ENCODE assay signal across 12 mouse cellular contexts in the genomic region with DNA sequence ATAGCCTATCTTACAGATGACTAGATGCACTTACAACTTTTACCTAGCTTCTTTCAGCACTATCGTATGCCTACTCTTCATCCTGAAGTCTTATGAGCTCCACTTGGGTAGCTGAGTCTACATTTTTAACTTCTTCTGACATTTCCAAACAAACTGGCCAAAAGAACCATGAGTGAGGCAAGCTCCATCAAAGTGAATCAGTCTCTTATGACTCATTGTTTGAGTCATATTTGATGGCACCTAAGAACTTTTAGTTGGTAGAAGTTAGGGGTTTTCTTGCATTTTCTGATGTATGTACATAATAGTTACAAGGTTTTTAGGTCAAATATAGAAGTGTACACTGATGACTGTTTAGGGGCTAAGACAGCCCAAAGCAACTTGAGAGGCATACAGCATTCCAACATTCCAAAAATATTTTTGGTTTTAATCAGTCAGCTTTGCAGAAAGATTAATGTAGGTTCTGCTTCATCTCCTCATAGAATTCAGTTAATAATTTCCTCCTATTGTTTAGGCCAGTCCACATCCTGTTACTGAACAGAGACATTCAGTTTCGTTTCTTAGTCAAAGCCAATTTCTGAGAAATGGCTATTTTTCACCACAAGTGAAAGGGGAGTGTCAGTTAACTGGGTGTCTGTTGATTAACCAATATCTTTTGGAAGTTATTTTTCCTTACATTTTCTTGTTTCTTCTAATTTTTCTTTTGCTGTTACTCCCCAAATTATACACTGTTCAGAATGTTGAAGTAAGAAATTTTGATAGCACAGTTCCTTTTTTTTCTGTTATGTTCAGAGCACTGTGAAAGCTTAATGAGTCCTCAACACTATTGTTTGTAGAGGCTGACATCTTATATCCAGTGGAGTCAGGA. TPM values are rescaled to one million over a fixed set of nuclear protein-coding genes. Genes with fewer than 3 reads are reported as not detected.
DNase-seq lines count a peak whose midpoint lies in the region; TF ChIP-seq lines count a peak whose summit lies in the region.
"Had no signal": no experiment of that assay in that cellular context is flagged by ENCODE, and none has a peak within 500 bp of the region (broad histone marks: within the 10 kb centered on the region; RNA-seq: fewer than 3 reads in every experiment).

No protein-coding gene starts in this region.

- H3K27ac ChIP-seq in small intestine, adult 2 months (ENCODE audit: insufficient read depth, low read depth, low read length): peak overlapping the region; percentile 87

- TF ChIP-seq CTCF in small intestine, adult 2 months (IDR thresholded peaks at IDR 0.05; ENCODE audit: extremely low read depth, insufficient read length, insufficient replicate concordance, low read depth, low read length): no peak

- peak; percentile 55 to 74 for DNase-seq in heart, adult 9 months (ENCODE audit: low spot score in 2 of 2)
- no peak for DNase-seq in heart, postnatal 36 days
- peak; percentile 54 to 68 for DNase-seq in spleen, postnatal 36 days (ENCODE audit: low spot score in 2 of 2)
- no peak for DNase-seq in spleen, postnatal 10 days (ENCODE audit: low spot score in 2 of 2)
- peak; percentile 98 for DNase-seq in induced T-regulatory cell, adult 2 months (ENCODE audit: low read depth)
- DNase-seq in ovary, adult 18-20 months (ENCODE audit: low spot score): no peak
- no peak for DNase-seq in left cerebral cortex, adult 11 months (ENCODE audit: low spot score)
- DNase-seq: adrenal gland, adult 8-10 months; cerebellum, adult 9-11 months; gastrocnemius, postnatal 10 days; thymus, adult 18-20 months had no signal

- TF ChIP-seq POLR2A in small intestine, adult 2 months (IDR thresholded peaks at IDR 0.05; ENCODE audit: low read depth, low read length): no peak

- no peaks in the 10 kb centered on the region for H3K27me3 ChIP-seq in small intestine, adult 2 months (ENCODE audit: control insufficient read depth, insufficient read depth, low read length)

- intact Hi-C loops in heart, postnatal 36 days (cut with DNase I): loop anchor here (10.0 kb wide), 1 partner anchor 278 kb away; no protein-coding TSS in a partner anchor

- WGBS in small intestine, adult 2 months: 48% methylated on average over 2 of the region's 2 CpGs

- no peaks in the 10 kb centered on the region for H3K36me3 ChIP-seq in small intestine, adult 2 months (ENCODE audit: control insufficient read depth, insufficient read depth, low read length)

- peaks cover 4% of the 10 kb centered on the region; the same call in 1 of the 2 replicates for H3K4me1 ChIP-seq in small intestine, adult 2 months (ENCODE audit: control insufficient read depth, insufficient read depth, insufficient read length, low read length)

- H3K4me3 ChIP-seq in small intestine, adult 2 months (ENCODE audit: low read depth, low read length): no peak overlapping the region

RNA-seq across cellular contexts. Expression of a gene that starts 21.4 kb away (rescaled TPM):
- 10 to 100 TPM in 1 of 2 experiments, 1 to 10 TPM in 1; 7.2 to 14.9 TPM for total RNA-seq in heart, postnatal 36 days (2021)
- polyA plus RNA-seq in small intestine, adult 2 months (2012; rRNA removed): 0.25 and 0.33 TPM in 2 replicates

Comparison
In these comparisons a context has a peak if more than half of its experiments do, and no peak if none do; other contexts are left out.
1. DNase-seq: peak in heart, adult 9 months (2 of 2), spleen, postnatal 36 days (2 of 2) and induced T-regulatory cell, adult 2 months (single experiment); none in heart, postnatal 36 days (0 of 2), spleen, postnatal 10 days (0 of 2), ovary, adult 18-20 months (single experiment) and left cerebral cortex, adult 11 months (single experiment).